Mouse (Mus musculus): ENCODE results near the gene Cobl.

Cobl gene

DNA sequence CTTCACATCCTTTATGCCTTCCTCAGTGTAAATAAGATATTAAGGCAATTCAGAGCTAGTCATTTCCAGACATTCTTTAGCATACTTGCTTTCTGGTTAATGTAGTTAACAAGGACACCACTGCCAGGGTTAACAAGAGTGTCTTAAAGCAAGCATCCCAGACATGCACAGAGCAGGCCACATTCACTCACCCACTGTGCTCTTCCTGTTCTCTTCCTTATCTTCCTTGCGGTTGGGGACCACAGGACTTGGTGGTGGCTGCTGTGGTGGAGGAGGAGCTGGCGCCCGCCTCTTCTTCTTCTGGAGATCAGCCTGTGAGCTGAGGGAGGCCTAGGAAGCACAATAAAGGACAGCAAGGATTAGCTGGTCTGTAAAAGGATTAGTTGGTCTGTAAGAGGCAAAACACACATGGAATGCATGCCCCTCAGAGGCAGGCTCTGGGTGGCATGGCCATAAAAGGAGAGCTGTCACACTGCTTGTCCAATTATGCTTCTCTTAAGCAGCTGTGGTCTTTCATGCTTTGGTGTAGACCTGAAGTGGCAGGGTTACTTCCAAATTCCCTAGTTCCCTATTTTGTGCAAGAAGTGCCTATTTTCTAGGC lies 155.2 kb downstream of the Cobl start:
- peak; percentile 48 for DNase-seq (ENCODE audit: low read depth)

DNA sequence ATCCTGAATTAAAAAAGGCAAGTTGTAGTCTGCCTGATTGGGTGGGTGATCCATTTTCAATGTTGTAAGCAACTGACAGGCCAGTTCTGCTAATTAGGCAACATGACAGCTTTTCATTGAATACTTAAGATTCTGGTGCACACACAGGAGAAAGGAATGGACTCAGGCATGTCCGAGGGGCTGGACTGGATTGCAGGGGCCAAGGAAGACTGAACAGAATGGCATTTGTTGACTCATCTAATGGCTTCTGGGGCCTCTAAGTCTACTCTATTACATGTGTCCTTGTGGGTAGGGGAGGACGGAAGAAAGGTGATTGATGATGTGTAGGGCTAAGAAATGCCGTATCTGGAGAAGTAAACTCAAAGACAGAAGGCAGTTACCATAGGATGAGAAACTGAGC lies 159.9 kb downstream of the Cobl start:
- no peak for DNase-seq (ENCODE audit: low read depth)

DNA sequence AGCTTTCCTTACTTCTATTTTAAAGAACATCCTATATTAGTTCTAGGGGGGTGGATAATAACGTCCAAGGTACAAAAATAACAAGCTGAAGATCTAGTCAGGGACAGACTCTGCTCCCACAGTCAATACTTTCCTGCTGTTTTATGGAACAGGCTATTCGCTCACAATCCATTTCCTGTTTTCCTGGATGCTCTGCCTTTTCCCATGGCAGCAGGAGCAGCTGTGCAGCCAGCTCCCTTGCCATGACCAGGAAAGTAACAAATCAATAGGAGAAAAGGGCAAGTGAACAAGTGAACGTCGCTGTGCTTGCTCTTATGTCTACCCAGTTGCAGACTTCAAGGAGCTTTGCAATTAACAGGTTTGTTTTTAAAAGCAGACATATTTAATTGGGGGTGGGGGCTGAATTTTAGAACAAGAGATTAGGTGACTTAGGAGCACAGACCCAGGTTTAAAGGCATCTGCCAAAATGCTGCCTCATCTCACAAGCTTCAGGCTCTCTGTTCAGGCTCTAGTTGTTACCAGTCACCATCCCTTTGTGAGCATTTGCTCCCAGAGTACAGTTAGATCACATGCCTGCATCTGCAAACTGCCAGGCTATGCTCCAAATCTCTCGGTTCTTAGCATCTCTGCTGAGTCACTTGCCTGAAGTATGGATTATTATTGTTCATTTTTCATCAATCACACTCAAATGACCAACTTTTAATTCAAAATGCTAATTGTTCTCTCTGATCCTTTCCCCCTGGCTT lies 164.9 kb downstream of the Cobl start:
- no peak for DNase-seq (ENCODE audit: low read depth)

DNA sequence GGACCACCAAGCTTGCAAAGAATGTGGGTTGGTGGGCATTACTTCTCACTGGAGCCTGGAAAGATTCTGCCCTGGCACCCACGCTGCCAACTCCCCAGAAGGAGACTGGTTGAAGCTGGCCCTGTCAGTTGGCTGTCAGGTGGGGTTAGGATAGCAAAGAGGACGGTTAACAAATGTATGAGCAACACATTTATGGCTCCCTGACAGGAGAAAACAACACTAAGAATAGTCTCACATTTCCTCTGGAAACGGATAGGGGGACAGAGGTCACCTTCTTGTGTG lies 173.2 kb downstream of the Cobl start:
- DNase-seq (ENCODE audit: low read depth): no peak

DNA sequence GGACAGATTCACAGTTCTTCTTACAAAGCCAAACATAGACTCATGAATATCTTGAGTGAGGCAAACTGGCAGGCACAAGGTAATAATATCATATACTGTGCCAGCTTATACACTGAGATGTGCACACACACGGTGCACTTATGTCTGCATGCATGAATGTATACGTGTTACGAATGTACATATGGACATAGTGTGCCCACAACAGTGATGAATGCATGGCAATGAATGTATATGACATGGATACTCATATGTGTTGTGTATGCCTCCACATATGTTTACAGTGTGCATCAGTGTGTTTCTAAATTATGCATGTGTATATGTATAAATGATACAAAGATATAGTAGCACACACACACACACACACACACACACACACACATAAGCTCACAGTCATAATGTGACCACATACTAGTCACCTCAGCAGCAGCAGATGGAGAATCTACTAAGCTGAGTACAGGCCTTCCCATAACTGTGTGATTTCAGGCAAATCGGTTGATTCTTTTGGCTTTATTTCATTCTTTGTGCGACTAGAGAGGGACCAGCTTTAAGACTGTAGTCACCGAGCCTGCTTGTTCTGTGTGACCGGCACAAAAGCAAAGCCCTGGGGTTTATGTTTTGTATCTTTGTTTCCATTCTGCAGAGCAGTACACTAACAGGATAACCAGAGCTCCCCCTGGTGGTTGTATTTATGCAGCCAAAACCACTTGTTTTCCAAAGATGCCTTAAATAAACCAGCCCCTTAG lies 173.7 kb downstream of the Cobl start:
- DNase-seq (ENCODE audit: low read depth): peak; percentile 60

DNA sequence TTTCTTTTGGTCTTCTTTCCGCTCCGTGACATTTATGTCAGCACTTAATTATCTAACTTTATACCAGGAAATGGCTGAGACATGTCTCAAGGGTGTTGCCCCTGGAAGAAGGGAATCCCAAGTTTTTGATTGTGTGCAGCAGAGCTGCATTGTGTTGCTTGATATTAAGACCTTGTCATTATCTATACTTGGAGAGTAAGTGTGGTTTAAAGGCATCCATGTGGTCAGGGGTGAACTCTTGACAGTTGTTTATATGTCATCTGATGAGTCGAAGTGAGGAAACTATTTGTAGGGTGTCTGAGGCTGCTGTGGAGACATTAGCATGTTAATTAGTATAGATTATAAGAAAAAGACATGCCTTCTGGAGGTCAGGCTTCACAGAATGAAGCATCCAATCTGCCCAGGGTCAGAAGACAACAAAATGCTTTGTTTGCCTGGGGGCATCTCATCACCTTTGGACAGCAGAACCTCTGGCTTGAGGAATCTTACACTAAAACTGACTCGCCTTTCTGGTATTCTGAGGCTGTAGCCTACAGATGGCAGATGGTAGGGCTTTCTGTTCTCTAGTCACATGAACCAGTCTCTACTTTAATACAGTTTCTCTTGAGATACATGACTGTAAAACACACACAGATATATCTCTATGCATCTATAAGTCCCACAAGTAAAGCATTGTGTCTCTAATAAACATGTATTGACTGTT lies 179.3 kb downstream of the Cobl start:
- no peak for DNase-seq (ENCODE audit: low read depth)

DNA sequence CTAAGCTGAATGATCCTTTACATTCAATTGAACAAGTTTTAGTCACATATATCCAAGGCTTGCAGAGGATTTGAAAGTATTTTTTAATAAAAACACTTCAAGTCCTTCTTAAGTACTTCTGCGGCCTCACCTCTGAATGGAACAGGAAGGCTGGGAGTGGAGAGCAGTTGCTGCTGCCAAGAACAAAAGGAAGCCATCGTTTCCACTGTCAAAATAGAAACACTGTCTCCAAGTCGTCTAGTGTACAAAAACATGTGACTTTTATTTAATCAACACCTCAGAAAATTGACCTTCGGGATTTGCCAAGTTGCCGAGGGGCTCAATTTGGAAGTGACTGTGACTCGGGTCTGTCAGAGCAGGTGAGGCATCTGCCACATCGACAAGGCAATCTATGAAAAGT lies 184.0 kb downstream of the Cobl start:
- DNase-seq (ENCODE audit: low read depth): no peak

DNA sequence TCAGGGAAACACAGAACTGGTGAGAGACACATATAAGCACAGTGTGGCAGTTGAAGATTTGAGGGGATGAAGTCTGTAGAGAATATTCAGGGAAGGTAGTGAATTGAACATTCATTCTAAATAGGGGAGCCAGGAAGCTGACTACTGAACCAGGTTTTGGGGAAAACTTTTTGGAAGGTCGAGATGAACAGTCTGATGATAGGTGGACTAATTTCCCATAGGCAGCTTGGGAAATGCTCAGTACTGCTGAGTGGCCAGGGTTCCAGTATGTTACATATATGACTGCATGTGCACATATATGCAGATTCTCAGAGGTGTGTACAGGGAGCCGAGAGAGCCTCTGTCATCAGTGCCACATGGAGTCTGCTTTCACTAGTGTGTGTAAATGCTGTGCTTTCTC lies 190.5 kb downstream of the Cobl start:
- DNase-seq (ENCODE audit: low read depth): no peak

DNA sequence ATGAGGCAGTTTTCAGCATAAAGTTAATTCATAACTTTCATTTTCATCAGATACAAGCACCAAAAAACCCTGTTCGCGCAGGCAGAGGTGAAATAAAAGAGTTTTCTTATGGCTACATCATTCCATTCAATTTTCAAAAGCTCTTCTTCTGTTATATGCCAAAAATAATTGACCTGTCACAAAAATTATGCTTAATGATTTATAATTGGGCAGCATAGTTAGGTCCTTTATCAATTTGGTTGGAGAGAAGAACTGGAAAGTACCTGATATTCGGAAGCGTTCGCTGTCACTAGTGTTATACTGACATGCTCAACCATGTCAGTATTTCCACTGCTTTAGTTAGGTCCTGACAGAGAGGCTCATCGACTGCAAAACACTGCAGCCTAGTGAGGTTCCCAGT lies 191.0 kb downstream of the Cobl start:
- DNase-seq (ENCODE audit: low read depth): no peak

DNA sequence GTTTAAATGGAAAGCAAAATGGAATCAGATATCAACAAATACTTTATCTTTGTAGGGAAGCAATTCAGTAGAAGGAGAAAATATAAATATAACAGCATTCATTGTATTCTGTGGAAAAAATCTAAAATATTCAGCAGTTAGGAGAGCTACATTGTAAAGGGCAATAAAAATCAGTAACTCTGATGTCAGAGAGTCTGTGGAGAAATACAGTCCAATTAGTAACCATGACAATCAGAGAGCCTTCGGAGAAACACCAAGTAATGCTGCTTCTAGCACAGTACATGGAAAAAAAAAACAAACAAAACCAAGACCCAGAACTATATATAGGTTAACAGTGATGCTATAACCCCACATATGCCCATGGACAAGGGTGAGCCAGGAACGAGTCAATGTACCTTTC lies 206.3 kb downstream of the Cobl start:
- DNase-seq (ENCODE audit: low read depth): no peak

DNA sequence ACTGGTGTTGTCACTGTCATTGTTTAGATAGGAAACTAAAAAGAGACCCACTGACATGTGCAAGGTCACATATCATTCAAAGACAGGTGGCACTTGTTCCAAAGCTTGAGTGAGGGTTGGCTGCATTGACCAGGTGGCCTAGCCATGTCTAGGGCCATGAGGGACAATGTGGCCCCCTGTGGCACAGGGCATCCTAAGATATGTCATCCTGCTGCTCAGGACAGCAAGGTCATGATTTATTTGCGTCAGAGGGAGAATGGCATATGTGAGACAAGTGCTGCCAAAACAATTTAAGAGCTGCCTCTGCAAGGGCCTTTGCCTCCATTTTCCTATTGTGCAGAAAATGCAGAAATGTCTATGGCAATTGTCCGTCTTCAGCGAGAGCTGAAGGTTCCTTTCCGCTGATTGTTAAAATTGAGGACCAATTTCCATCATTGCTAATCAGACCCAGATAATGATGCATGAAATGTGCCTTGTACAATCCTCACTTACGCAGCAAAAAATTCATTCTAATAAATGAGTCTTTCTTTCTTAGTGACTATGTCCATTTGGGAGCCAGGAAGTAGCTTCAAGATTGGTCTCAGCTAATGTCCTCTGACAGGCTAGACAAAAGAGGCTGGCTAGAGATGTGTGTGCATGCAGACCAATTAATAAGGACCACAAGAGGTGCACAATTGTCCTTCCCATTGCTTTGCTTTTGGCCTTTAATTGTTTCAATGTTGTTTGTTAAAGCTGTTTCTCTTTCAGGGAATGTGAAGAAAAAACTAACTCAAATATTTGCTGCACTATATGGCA lies 207.2 kb downstream of the Cobl start:
- DNase-seq (ENCODE audit: low read depth): no peak

DNA sequence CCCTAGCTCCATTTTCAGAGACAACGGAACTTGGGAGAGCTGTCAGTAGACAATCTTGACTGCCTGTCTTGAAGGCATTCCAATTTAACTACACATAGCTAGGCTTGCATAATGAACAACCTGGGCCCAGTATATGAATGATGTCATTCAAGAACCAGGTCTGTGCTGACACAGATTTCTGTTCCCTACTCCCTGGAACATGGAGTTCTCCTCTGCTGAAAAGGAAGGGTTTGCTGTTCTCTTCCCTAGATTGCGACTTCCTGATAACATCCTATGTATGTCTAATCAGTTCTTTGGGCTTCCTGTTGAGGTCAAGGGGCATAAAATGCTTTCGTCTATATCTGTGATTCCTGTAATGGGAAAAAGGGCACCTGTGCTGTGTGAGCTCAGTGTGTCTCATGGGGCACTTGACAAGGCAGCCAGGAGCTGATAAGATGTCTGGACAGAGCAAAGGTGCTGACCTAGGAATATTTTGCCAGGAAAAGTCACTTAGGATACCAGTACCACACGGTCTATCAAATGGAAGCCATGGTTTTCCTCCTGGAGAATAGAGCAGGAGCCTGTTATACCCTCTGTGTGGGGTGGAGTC lies 219.3 kb downstream of the Cobl start:
- no peak for DNase-seq (ENCODE audit: low read depth)

DNA sequence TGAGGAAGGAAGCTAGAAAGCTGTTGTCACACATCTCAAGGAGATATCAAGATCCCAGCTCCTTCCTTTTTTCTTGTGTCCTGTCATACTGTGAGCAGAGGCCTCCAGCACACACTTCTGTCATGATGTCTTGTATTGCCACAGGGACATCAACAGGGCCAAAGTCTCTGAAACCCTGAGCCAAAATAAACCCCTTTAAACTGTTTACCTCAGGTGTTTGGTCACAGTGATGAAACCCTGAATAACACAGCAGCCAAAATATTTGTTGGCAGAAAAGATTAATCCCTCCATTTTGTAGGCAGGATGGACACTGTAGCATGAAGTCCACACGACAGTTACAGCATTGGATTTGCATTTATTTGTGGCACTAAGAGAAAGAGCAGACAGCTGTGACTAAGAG lies 228.4 kb downstream of the Cobl start:
- no peak for DNase-seq (ENCODE audit: low read depth)

DNA sequence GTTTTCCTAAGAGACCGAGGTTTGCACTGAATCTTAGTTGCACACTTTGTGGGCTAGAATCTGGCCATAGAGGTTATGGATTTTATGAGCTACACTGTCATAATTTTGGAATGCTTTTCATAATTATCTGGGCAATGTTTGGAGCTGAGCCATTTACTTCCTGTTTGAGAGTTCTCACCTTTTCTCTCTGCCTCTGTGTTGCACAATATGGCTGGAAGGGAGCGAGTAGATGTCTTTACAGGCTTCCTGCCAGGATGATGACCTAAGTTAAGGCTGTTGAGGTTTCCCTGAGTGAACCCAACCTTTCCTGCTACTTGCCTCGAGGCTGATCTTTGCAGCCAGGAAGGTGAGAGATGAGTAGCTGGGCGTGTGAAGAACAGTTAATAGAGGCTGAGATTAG lies 229.9 kb downstream of the Cobl start:
- DNase-seq (ENCODE audit: low read depth): no peak

DNA sequence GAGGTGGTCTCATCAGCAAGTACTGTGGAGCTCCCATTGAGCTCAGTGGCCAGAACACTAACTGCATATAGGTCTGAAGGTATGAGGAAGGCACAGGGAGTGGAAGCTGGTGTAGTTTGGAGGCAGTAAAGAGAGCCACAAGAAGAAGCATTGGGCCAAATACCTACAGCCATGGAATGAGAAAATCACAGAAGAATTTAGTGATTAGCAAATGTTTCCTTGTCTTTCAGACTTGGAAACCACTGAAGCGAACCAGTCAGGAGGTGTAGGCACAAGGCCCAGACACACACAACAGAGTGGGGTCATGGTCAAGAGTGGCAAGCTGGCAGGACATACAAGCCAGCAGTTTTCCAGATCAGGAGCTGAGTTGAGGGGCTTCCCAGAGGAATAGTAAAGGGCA lies 230.6 kb downstream of the Cobl start:
- DNase-seq (ENCODE audit: low read depth): no peak

DNA sequence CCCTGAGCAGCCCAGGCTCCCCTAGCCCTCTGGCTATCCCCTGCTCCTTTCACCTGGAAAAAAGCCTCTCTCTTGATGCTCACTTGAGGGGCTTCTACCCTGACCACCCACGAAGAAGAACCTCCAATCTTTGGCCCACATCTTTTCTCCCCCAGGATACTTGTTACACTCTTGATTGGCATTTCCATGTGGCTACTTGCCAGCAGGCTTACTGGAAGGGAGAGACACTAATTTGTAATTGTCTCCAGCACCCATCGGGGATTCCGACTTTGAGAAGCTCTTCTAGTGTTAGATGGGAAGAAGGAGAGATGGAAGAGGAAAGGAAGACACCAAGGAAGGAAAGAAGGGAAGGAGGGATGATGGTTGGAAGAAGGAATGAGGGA lies 232.0 kb downstream of the Cobl start:
- no peak for DNase-seq (ENCODE audit: low read depth)

DNA sequence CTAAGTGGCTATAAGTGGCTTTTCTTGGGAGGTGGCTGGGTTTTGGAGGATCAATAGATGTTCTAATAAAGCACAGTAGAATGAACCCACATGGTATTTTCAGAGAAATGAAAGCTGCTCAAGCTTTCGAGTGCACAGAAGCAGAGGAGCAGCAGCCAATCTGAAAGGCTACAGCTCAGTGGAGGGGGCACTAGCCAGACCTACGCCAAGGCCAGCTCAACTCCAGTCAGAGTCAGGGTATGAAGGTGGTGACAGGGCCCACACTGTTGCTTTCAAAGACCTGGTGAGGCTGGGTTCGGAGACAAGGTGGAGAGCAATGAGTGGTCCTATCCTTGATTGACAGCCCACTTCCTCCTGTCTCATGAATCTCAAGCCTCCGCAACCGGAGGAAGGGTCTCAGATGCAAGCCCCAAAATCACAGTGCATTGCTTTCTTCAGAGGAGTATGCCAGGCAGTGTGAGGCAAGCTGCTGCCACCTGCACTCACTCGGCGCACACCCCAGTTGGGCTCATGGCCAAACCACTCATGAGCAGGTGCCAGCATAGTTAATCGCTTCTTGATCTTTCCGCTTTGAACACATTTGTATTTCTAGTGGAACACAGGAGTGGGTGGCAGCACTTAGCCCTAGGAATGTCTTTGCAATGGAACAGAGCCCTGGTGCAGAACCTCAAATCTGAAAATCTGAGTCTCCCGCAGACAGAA lies 232.6 kb downstream of the Cobl start:
- DNase-seq (ENCODE audit: low read depth): no peak

DNA sequence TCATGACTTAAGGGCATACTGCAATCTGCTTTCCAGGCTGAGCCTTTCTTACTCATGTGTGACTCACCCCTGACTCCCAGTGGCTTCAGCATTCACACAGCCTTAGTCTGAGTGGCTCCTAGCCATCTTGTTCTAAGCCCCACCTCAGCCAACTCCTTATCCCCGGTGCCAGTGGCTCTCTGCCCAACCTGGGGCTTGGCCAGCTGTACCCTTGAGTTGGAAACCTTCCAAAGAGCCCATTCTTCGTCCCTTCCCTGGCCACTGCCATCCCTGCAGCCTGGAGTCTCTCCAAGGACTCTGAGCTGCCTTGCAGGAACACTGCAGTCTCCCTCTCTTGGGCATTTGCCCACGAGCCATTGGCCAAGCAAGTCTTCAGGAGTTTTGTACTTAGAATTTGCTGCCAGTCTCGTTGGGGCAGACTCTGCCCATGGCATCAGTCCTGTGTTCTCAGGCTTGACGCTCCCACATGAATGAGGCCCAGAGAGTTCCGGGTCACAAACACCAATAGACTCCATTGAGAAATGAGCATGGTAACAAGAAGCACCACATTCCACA lies 233.2 kb downstream of the Cobl start:
- DNase-seq (ENCODE audit: low read depth): peak; percentile 7

DNA sequence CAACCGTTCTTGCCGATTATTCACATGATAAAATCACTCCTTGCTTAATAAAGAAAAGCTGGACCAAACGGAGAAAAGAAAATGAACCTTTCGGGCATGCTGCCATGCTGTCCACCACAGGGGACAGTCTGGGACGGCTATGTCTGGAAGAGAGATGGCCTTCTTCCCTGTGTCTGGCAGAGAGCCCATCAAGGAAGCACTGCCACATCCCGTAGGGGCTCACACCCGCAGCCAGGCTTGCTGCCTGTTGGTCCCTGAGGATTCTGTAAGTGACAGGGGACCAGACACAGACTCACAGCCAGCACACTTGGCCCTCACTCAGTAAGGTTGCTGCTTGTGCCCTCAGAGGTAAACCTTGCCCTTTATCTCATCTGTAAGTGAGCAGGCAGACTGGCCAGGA lies 235.3 kb downstream of the Cobl start:
- no peak for DNase-seq (ENCODE audit: low read depth)

DNA sequence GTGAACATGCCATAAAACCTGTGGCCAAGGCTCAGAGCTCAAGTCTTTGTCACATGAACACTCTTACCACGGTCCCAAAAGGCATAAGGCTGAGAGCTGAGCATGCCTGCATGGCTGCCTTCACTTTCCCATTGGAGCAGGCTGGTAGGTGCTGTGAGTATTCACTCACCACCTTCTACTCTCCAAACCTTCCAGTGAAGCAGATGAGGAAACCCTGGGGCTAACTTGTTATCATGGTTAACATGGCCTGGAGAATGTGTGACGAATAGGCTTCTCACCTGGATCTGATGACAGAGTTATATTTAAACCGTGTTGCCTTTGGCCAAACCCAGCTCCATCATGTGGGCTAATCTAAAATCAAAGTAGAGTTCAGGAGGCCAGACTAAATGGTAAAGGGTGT lies 237.4 kb downstream of the Cobl start:
- no peak for DNase-seq (ENCODE audit: low read depth)

Measured in 416B (cell line).